9 mouse cellular contexts compared by ENCODE assay signal in genomic region chr15:5117031-5117601, GRCm38 (mm10). TPM values are rescaled to one million over a fixed set of nuclear protein-coding genes. Genes with fewer than 3 reads are reported as not detected.
A peak's percentile ranks its signal among the peaks of the same experiment; 100 is the strongest.
DNase-seq lines count a peak whose midpoint lies in the region; ATAC-seq lines count a peak whose summit lies in the region.
"Had no signal": no experiment of that assay in that cellular context is flagged by ENCODE, and none has a peak within 500 bp of the region (broad histone marks: within the 10 kb centered on the region; RNA-seq: fewer than 3 reads in every experiment).

No protein-coding gene starts in this region.

- H3K4me3 ChIP-seq in hindbrain, embryonic 13.5 days = peak overlapping the region; percentile 99
- H3K4me3 ChIP-seq in lung, embryonic 16.5 days (ENCODE audit: low read length) = peak overlapping the region; percentile 93

- peaks cover 24% of the 10 kb centered on the region for H3K4me1 ChIP-seq in hindbrain, embryonic 13.5 days (replicated peaks)
- peaks cover 15% of the 10 kb centered on the region for H3K4me1 ChIP-seq in lung, embryonic 16.5 days (replicated peaks; ENCODE audit: control insufficient read depth, insufficient read depth, low read length)

- H3K9me3 ChIP-seq in hindbrain, embryonic 13.5 days = no peaks in the 10 kb centered on the region
- no peaks in the 10 kb centered on the region for H3K9me3 ChIP-seq in lung, embryonic 16.5 days (ENCODE audit: control insufficient read depth, low read length)

- H3K36me3 ChIP-seq in hindbrain, embryonic 13.5 days = peaks cover 46% of the 10 kb centered on the region
- peaks cover 37% of the 10 kb centered on the region for H3K36me3 ChIP-seq in lung, embryonic 16.5 days (ENCODE audit: control insufficient read depth, insufficient read depth, low read length)

- peak overlapping the region; percentile 97 for H3K9ac ChIP-seq in hindbrain, embryonic 13.5 days
- H3K9ac ChIP-seq in lung, embryonic 16.5 days (ENCODE audit: low read length) = peak overlapping the region; percentile 96

- peak overlapping the region; percentile 88 for H3K4me2 ChIP-seq in hindbrain, embryonic 13.5 days
- H3K4me2 ChIP-seq in lung, embryonic 16.5 days (ENCODE audit: low read depth, low read length) = peak overlapping the region; percentile 76

- peak; percentile 27 for DNase-seq in kidney, adult 11 months
- DNase-seq in kidney, adult 8-10 months = no peak
- peak; percentile 47 for DNase-seq in adrenal gland, postnatal 14 days
- peak; percentile 25 for DNase-seq in thymus, postnatal 0 days (ENCODE audit: low spot score)
- no peak for DNase-seq in frontal cortex, postnatal 14 days (ENCODE audit: low spot score in 2 of 2)

- H3K27ac ChIP-seq in hindbrain, embryonic 13.5 days = peak overlapping the region; percentile 92
- peak overlapping the region; percentile 82 for H3K27ac ChIP-seq in lung, embryonic 16.5 days (ENCODE audit: low read length)

- no peaks in the 10 kb centered on the region for H3K27me3 ChIP-seq in hindbrain, embryonic 13.5 days
- no peaks in the 10 kb centered on the region for H3K27me3 ChIP-seq in lung, embryonic 16.5 days (ENCODE audit: control insufficient read depth, insufficient read depth, low read depth, low read length)

- WGBS in hindbrain, embryonic 13.5 days = 4% methylated on average over 22 of the region's 22 CpGs
- 1% methylated on average over 22 of the region's 22 CpGs for WGBS in lung, embryonic 16.5 days

- no peak for ATAC-seq in hindbrain, embryonic 13.5 days (ENCODE audit: low FRiP score)
- ATAC-seq in lung, embryonic 16.5 days (ENCODE audit: low read depth) = no peak
- ATAC-seq in inflammation-experienced regulatory T-cells, adult 6 months = no peak

RNA-seq across cellular contexts. Expression of gene Rpl37, which starts 0.7 kb away (rescaled TPM):
- total RNA-seq in adrenal gland, postnatal 14 days (2021) = 366 and 383 TPM in 2 replicates
- polyA plus RNA-seq in hindbrain, embryonic 13.5 days (2015; fragmentation: Nextera tagmentation; extraction: Ambion mirVana) = 426 and 444 TPM in 2 replicates
- polyA plus RNA-seq in lung, embryonic 16.5 days (2015; fragmentation: Nextera tagmentation; extraction: Ambion mirVana) = 499 and 571 TPM in 2 replicates
- 833 and 884 TPM in 2 replicates for polyA plus RNA-seq in thymus, postnatal 0 days (2015; fragmentation: Nextera tagmentation; extraction: Ambion mirVana)
- 1,000 to 10,000 TPM; 1,587 to 2,567 (median 2,159) TPM for polyA plus RNA-seq in inflammation-experienced regulatory T-cells, adult 6 months (2017; shearing (Covaris generic))

RNA-seq across cellular contexts. Expression of gene Card6, which starts 8.8 kb away (rescaled TPM):
- 9.0 and 12.1 TPM in 2 replicates for total RNA-seq in adrenal gland, postnatal 14 days (2021)
- polyA plus RNA-seq in hindbrain, embryonic 13.5 days (2015; fragmentation: Nextera tagmentation; extraction: Ambion mirVana) = 0.93 and 1.0 TPM in 2 replicates
- 2.3 and 2.6 TPM in 2 replicates for polyA plus RNA-seq in lung, embryonic 16.5 days (2015; fragmentation: Nextera tagmentation; extraction: Ambion mirVana)
- polyA plus RNA-seq in thymus, postnatal 0 days (2015; fragmentation: Nextera tagmentation; extraction: Ambion mirVana) = 1.0 and 1.3 TPM in 2 replicates
- 10 to 100 TPM; 15.9 to 41.4 (median 35.3) TPM for polyA plus RNA-seq in inflammation-experienced regulatory T-cells, adult 6 months (2017; shearing (Covaris generic))

RNA-seq across cellular contexts. Expression of gene Prkaa1, which starts 26.5 kb away (rescaled TPM):
- 32.3 and 33.7 TPM in 2 replicates for total RNA-seq in adrenal gland, postnatal 14 days (2021)
- polyA plus RNA-seq in hindbrain, embryonic 13.5 days (2015; fragmentation: Nextera tagmentation; extraction: Ambion mirVana) = 14.3 and 15.6 TPM in 2 replicates
- polyA plus RNA-seq in lung, embryonic 16.5 days (2015; fragmentation: Nextera tagmentation; extraction: Ambion mirVana) = 19.8 and 21.0 TPM in 2 replicates
- polyA plus RNA-seq in thymus, postnatal 0 days (2015; fragmentation: Nextera tagmentation; extraction: Ambion mirVana) = 11.5 and 12.5 TPM in 2 replicates
- 10 to 100 TPM; 18.1 to 22.5 (median 21.9) TPM for polyA plus RNA-seq in inflammation-experienced regulatory T-cells, adult 6 months (2017; shearing (Covaris generic))

RNA-seq across cellular contexts. Expression of gene C7, which starts 53.6 kb away (rescaled TPM):
- total RNA-seq in adrenal gland, postnatal 14 days (2021) = 6.2 and 7.6 TPM in 2 replicates
- 0.12 TPM in 1 of 2 replicates, not detected in the other for polyA plus RNA-seq in hindbrain, embryonic 13.5 days (2015; fragmentation: Nextera tagmentation; extraction: Ambion mirVana)
- polyA plus RNA-seq in lung, embryonic 16.5 days (2015; fragmentation: Nextera tagmentation; extraction: Ambion mirVana) = 0.21 and 0.33 TPM in 2 replicates
- not detected in 2 replicates for polyA plus RNA-seq in thymus, postnatal 0 days (2015; fragmentation: Nextera tagmentation; extraction: Ambion mirVana)
- not detected for polyA plus RNA-seq in inflammation-experienced regulatory T-cells, adult 6 months (2017; shearing (Covaris generic))
- total RNA-seq: common myeloid progenitor, adult 5-6 weeks had no signal

Comparison
In these comparisons a context has a peak if more than half of its experiments do, and no peak if none do; other contexts are left out.
1. DNase-seq: peak in kidney, adult 11 months (single experiment), adrenal gland, postnatal 14 days (single experiment) and thymus, postnatal 0 days (single experiment); none in kidney, adult 8-10 months (0 of 2) and frontal cortex, postnatal 14 days (0 of 2).